Mouse (Mus musculus) megakaryocyte, embryonic 14.5 days (primary cell): ENCODE measurements at regions not wholly inside any gene's neighbourhood (a gene's known extent, or its start where the extent isn't known, plus 50 kb on each side); places are given as distances from the start of the nearest gene placed in this dataset.

Source experiments
- FLI1 ChIP-seq: IDR thresholded peaks from 2 replicates; pipeline ENCODE4 v1.6.1; 2012; ENCODE audit warnings: low read length, inconsistent platforms, mixed read lengths
- GATA1 ChIP-seq: IDR thresholded peaks from 3 replicates; pipeline ENCODE4 v1.6.1; 2012; ENCODE audit warnings: mixed read lengths, low read length, inconsistent platforms, borderline replicate concordance

DNA sequence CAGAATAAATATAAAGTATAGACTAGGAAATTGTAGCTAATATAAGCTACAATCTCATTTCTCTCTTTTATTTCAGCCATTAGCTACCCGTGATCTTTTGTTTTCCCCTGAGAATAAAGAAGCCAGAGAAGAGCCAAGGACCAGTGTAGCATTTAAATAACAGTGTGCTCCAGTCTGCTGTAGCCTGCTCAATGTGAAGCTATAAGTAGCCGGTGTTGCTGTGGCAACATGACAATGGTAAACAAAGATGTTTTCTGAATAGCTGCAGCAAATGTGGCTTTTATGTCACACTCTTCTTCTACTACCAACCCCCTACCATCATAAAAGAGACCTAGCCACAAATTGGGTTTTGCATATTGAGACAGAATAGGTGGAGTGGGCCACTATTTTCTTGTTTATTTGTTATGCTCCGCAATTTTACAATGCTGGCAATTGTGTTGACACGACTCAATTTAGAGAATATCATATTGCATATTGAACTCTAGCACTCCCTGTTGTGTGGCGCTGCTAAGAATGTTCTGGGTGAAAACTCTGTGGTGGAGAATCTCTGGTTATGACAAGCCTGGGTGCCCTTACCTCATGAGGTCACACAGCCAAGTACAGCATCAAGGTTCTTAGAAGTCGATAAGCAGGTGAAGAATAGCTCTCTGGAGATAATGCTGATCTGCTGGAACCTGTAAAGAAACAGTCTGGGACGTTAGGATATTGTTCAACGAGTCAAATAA, 272.3 kb upstream of the Mmadhc start:
- TF ChIP-seq GATA1: no peak
- TF ChIP-seq FLI1: no peak
